Mouse (Mus musculus) gastrocnemius, adult 18-20 months (tissue): ENCODE results near the gene Coq7. TPM values are rescaled to one million over a fixed set of nuclear protein-coding genes. Genes with fewer than 3 reads are reported as not detected.

ENCODE experiments used
- DNase-seq: peaks from one replicate; pipeline ENCODE4 v3.0.0; 2021; ENCODE audit warnings: low spot score
- total RNA-seq, 2 experiments: library from RNA; stranded (reverse); gene quantifications; 2 replicates each; pipeline ENCODE4 v1.2.3; 2021

Coq7 gene
- total RNA-seq, 2 experiments from 2014 or later, result 46.4 to 57.7 TPM

GRCm38 (mm10) chr7:118498984-118499783 lies 34.0 kb downstream of the Coq7 start:
- DNase-seq, result no peak

- DNase-seq, result no peak
Observed at GRCm38 (mm10) chr7:118494892-118495579, 38.1 kb downstream of the Coq7 start.

- DNase-seq, result no peak
Observed at GRCm38 (mm10) chr7:118493892-118494291, 39.3 kb downstream of the Coq7 start.

GRCm38 (mm10) chr7:118491431-118492147 lies 41.6 kb downstream of the Coq7 start, which contains the start of gene Itpripl2:
Itpripl2 (minus strand) TSS chr7:118491975.
- DNase-seq, result peak; percentile 75

GRCm38 (mm10) chr7:118490666-118491430 lies 42.3 kb downstream of the Coq7 start:
- peak; percentile 11 for DNase-seq

GRCm38 (mm10) chr7:118489706-118490665 lies 43.2 kb downstream of the Coq7 start:
- DNase-seq, result no peak

GRCm38 (mm10) chr7:118488060-118488664 lies 45.0 kb downstream of the Coq7 start:
- DNase-seq, result no peak

GRCm38 (mm10) chr7:118486917-118487316 lies 46.2 kb downstream of the Coq7 start:
- DNase-seq, result no peak

GRCm38 (mm10) chr7:118483996-118484395 lies 49.2 kb downstream of the Coq7 start:
- no peak for DNase-seq

GRCm38 (mm10) chr7:118482001-118482400 lies 51.2 kb downstream of the Coq7 start:
- no peak for DNase-seq

GRCm38 (mm10) chr7:118481047-118481810 lies 51.9 kb downstream of the Coq7 start:
- no peak for DNase-seq

GRCm38 (mm10) chr7:118480160-118480709 lies 52.9 kb downstream of the Coq7 start:
- DNase-seq, result no peak

GRCm38 (mm10) chr7:118478835-118479312 lies 54.3 kb downstream of the Coq7 start:
- DNase-seq, result peak; percentile 72

GRCm38 (mm10) chr7:118476428-118476827 lies 56.7 kb downstream of the Coq7 start:
- no peak for DNase-seq

- no peak for DNase-seq
Observed at GRCm38 (mm10) chr7:118475008-118475705, 58.0 kb downstream of the Coq7 start.

- no peak for DNase-seq
Observed at GRCm38 (mm10) chr7:118472886-118473285, 60.3 kb downstream of the Coq7 start.

- peak; percentile 13 for DNase-seq
Observed at GRCm38 (mm10) chr7:118468060-118468459, 65.1 kb downstream of the Coq7 start.

GRCm38 (mm10) chr7:118464432-118464831 lies 68.7 kb downstream of the Coq7 start:
- no peak for DNase-seq
